Mouse (Mus musculus) embryonic facial prominence, embryonic 15.5 days (tissue): Measurements from ENCODE around the gene Rab35. TPM values are rescaled to one million over a fixed set of nuclear protein-coding genes. Genes with fewer than 3 reads are reported as not detected.

Experiments used
- ATAC-seq: fragments of 200-750 bp; cut with Nextera tagmentation; 2 replicates; pipeline ENCODE4 v1.8.0; 2017; ENCODE audit warnings: low read depth, moderate TSS enrichment; ENCODE audit not compliant: insufficient number of reproducible peaks, low FRiP score, low TSS enrichment
- H3K27ac ChIP-seq: fragments of 300-500 bp; sonication (generic); replicated peaks from 2 replicates; pipeline ENCODE4 v1.5.1; 2015; ENCODE audit warnings: mild to moderate bottlenecking, inconsistent platforms
- H3K27me3 ChIP-seq: fragments of 300-500 bp; sonication (generic); 2 replicates; pipeline ENCODE4 v1.6.1; 2015; ENCODE audit warnings: inconsistent platforms
- H3K36me3 ChIP-seq: fragments of 300-500 bp; sonication (generic); 2 replicates; pipeline ENCODE4 v1.6.1; 2015; ENCODE audit warnings: mild to moderate bottlenecking, inconsistent platforms
- H3K4me1 ChIP-seq: fragments of 300-500 bp; sonication (generic); 2 replicates; pipeline ENCODE4 v1.6.1; 2015; ENCODE audit warnings: inconsistent platforms
- H3K4me2 ChIP-seq: fragments of 300-500 bp; sonication (generic); replicated peaks from 2 replicates; pipeline ENCODE4 v1.6.1; 2015; ENCODE audit warnings: mild to moderate bottlenecking, inconsistent platforms
- H3K4me3 ChIP-seq: fragments of 300-500 bp; sonication (generic); replicated peaks from 2 replicates; pipeline ENCODE4 v1.5.1; 2015; ENCODE audit warnings: mild to moderate bottlenecking, inconsistent platforms
- H3K9ac ChIP-seq: fragments of 300-500 bp; sonication (generic); 2 replicates; pipeline ENCODE4 v1.6.1; 2015; ENCODE audit warnings: inconsistent platforms
- H3K9me3 ChIP-seq: fragments of 300-500 bp; sonication (generic); replicated peaks from 2 replicates; pipeline ENCODE4 v1.6.1; 2016; ENCODE audit warnings: inconsistent platforms
- WGBS: fragments of 180-500 bp; shearing (Covaris S2); methylation state at CpG from one replicate; pipeline ENCODE4 v1.1.7; 2015; 5-methylcytosine and 5-hydroxymethylcytosine counted together
- microRNA-seq: library from miRNA; unstranded; fragments of <30 nt; microRNA quantifications from one replicate; pipeline ENCODE4, GENCODE M21; 2016; ENCODE audit warnings: borderline number of aligned reads
- polyA plus RNA-seq: library from polyadenylated mRNA; unstranded; fragments of >200 nt; fragmentation: Nextera tagmentation; extraction: Ambion mirVana; gene quantifications from 2 replicates; pipeline ENCODE4 v1.2.1, GENCODE M21; 2015

Gene Rab35
- polyA plus RNA-seq, 1 experiment from 2014 or later, result 17.6 TPM

GRCm38 (mm10) chr5:115668986-115669385 lies 37.3 kb downstream of the Rab35 start:
- ATAC-seq, result no peak
- WGBS, result 85% methylated on average over 12 of the region's 12 CpGs
- peaks cover 8% of the 10 kb centered on the region; the same call in 1 of the 2 replicates for H3K4me1 ChIP-seq
- H3K36me3 ChIP-seq, result no peaks in the 10 kb centered on the region
- H3K4me3 ChIP-seq, result no peak overlapping the region
- H3K9me3 ChIP-seq, result no peaks in the 10 kb centered on the region
- H3K27me3 ChIP-seq, result no peaks in the 10 kb centered on the region
- no peak overlapping the region for H3K4me2 ChIP-seq
- H3K9ac ChIP-seq, result no peak overlapping the region
- H3K27ac ChIP-seq, result no peak overlapping the region

- 85% methylated on average over 11 of the region's 11 CpGs for WGBS
- Histone ChIP-seq H3K4me3 (no peak overlapping the region), H3K9ac (no peak overlapping the region), H3K36me3 (no peaks in the 10 kb centered on the region), H3K4me1 (peaks cover 8% of the 10 kb centered on the region; the same call in 1 of the 2 replicates), H3K9me3 (no peaks in the 10 kb centered on the region), H3K4me2 (no peak overlapping the region), H3K27ac (no peak overlapping the region), H3K27me3 (no peaks in the 10 kb centered on the region)
- no peak for ATAC-seq
These were observed 38.3 kb downstream of the Rab35 start for GRCm38 (mm10) chr5:115669974-115670373.

- Histone ChIP-seq H3K27me3 (no peaks in the 10 kb centered on the region), H3K4me1 (peaks cover 8% of the 10 kb centered on the region; the same call in 1 of the 2 replicates), H3K9ac (no peak overlapping the region), H3K4me3 (no peak overlapping the region), H3K9me3 (no peaks in the 10 kb centered on the region), H3K4me2 (no peak overlapping the region), H3K36me3 (no peaks in the 10 kb centered on the region), H3K27ac (no peak overlapping the region)
- no peak for ATAC-seq
- WGBS, result 70% methylated on average over 2 of the region's 2 CpGs
These were observed 38.7 kb downstream of the Rab35 start for GRCm38 (mm10) chr5:115670406-115670805.

- 69% methylated on average over 8 of the region's 8 CpGs for WGBS
- Histone ChIP-seq H3K27me3 (no peaks in the 10 kb centered on the region), H3K4me2 (no peak overlapping the region), H3K9ac (no peak overlapping the region), H3K4me3 (no peak overlapping the region), H3K4me1 (no peaks in the 10 kb centered on the region), H3K36me3 (no peaks in the 10 kb centered on the region), H3K27ac (no peak overlapping the region), H3K9me3 (no peaks in the 10 kb centered on the region)
- no peak for ATAC-seq
These were observed 40.1 kb downstream of the Rab35 start for GRCm38 (mm10) chr5:115671846-115672245.

- Histone ChIP-seq H3K4me1 (0 out of 2 replicates have a peak, but pooled peaks cover 7% of the 10 kb centered on the region), H3K9me3 (no peaks in the 10 kb centered on the region), H3K4me3 (no peak overlapping the region), H3K27ac (no peak overlapping the region), H3K4me2 (no peak overlapping the region), H3K36me3 (no peaks in the 10 kb centered on the region), H3K9ac (no peak overlapping the region), H3K27me3 (no peaks in the 10 kb centered on the region)
- no peak for ATAC-seq
- 74% methylated on average over 10 of the region's 10 CpGs for WGBS
These were observed 53.4 kb downstream of the Rab35 start for GRCm38 (mm10) chr5:115685126-115685525.

- 28% methylated on average over 7 of the region's 7 CpGs for WGBS
- no peaks in the 10 kb centered on the region for H3K27me3 ChIP-seq
- H3K9me3 ChIP-seq, result no peaks in the 10 kb centered on the region
- 0 out of 2 replicates have a peak, but pooled peaks cover 7% of the 10 kb centered on the region for H3K4me1 ChIP-seq
- no peak overlapping the region for H3K4me2 ChIP-seq
- no peaks in the 10 kb centered on the region for H3K36me3 ChIP-seq
- no peak overlapping the region for H3K9ac ChIP-seq
- no peak overlapping the region for H3K4me3 ChIP-seq
- no peak overlapping the region for H3K27ac ChIP-seq
- no peak for ATAC-seq
These were observed 55.0 kb downstream of the Rab35 start for GRCm38 (mm10) chr5:115686716-115687115.

GRCm38 (mm10) chr5:115693271-115693670 lies 61.6 kb downstream of the Rab35 start:
- no peak overlapping the region for H3K4me3 ChIP-seq
- no peak overlapping the region for H3K4me2 ChIP-seq
- no peak overlapping the region for H3K9ac ChIP-seq
- H3K27ac ChIP-seq, result no peak overlapping the region
- no peaks in the 10 kb centered on the region for H3K27me3 ChIP-seq
- no peaks in the 10 kb centered on the region for H3K9me3 ChIP-seq
- H3K4me1 ChIP-seq, result no peaks in the 10 kb centered on the region
- WGBS, result 45% methylated on average over 3 of the region's 3 CpGs
- no peak for ATAC-seq
- no peaks in the 10 kb centered on the region for H3K36me3 ChIP-seq

- no peaks in the 10 kb centered on the region for H3K36me3 ChIP-seq
- no peak overlapping the region for H3K27ac ChIP-seq
- ATAC-seq, result no peak
- H3K27me3 ChIP-seq, result no peaks in the 10 kb centered on the region
- H3K4me3 ChIP-seq, result no peak overlapping the region
- no peak overlapping the region for H3K4me2 ChIP-seq
- H3K9me3 ChIP-seq, result no peaks in the 10 kb centered on the region
- H3K9ac ChIP-seq, result no peak overlapping the region
- WGBS, result 79% methylated on average over 6 of the region's 6 CpGs
- peaks cover 4% of the 10 kb centered on the region; the same call in 1 of the 2 replicates for H3K4me1 ChIP-seq
These were observed 63.6 kb downstream of the Rab35 start for GRCm38 (mm10) chr5:115695191-115695770.

- ATAC-seq, result no peak
- Histone ChIP-seq H3K9ac (no peak overlapping the region), H3K4me1 (peaks cover 4% of the 10 kb centered on the region; the same call in 1 of the 2 replicates), H3K4me2 (no peak overlapping the region), H3K36me3 (no peaks in the 10 kb centered on the region), H3K27me3 (no peaks in the 10 kb centered on the region), H3K9me3 (no peaks in the 10 kb centered on the region), H3K4me3 (no peak overlapping the region), H3K27ac (no peak overlapping the region)
- WGBS, result 70% methylated on average over 5 of the region's 5 CpGs
These were observed 65.1 kb downstream of the Rab35 start for GRCm38 (mm10) chr5:115696811-115697210.

Small RNA genes lying within 50 kb of the gene (microRNA-seq; reads per million reads assigned to microRNA genes)
- gene Mir7030, result not detected

Other genes with a start within 250 kb of the Rab35 start
- gene Msi1, start 202.3 kb upstream of the Rab35 start, polyA plus RNA-seq, result 14.1 and 19.1 TPM in 2 replicates
- gene Pla2g1b, start 165.6 kb upstream of the Rab35 start, polyA plus RNA-seq, result not detected in 2 replicates
- 29.2 and 32.8 TPM in 2 replicates for gene Sirt4, start 147.2 kb upstream of the Rab35 start, polyA plus RNA-seq
- gene Pxn, start 125.2 kb upstream of the Rab35 start, polyA plus RNA-seq, result 51.5 and 52.8 TPM in 2 replicates
- 1,780 and 1,815 TPM in 2 replicates for gene Rplp0, start 72.4 kb upstream of the Rab35 start, polyA plus RNA-seq
- gene Gcn1l1, start 66.7 kb upstream of the Rab35 start, polyA plus RNA-seq, result 36.2 and 36.4 TPM in 2 replicates
- 16.0 and 17.6 TPM in 2 replicates for gene Bicdl1, start 99.7 kb downstream of the Rab35 start, polyA plus RNA-seq
- 25.0 and 26.5 TPM in 2 replicates for gene Cit, start 213.4 kb downstream of the Rab35 start, polyA plus RNA-seq